Mouse (Mus musculus) heart, postnatal 14 days (tissue): ENCODE data around the gene Ndc1. TPM values are rescaled to one million over a fixed set of nuclear protein-coding genes. Genes with fewer than 3 reads are reported as not detected.
A peak's percentile ranks its signal among the peaks of the same experiment; 100 is the strongest.

Experiments used
- DNase-seq, 2 experiments: peaks; one replicate each; pipeline ENCODE4 v3.0.0; 2021 to 2022
- intact Hi-C: fragments of 180-260 bp; cut with DNase I; formaldehyde crosslinking; loops from one replicate; pipeline ENCODE4 v1.15.1; 2025
- microRNA-seq, 2 experiments: library from miRNA; unstranded; fragments of <30 nt; microRNA quantifications; one replicate each; pipeline ENCODE4 v1.2.0; 2021 to 2022
- total RNA-seq, 2 experiments: library from RNA; stranded (reverse); gene quantifications; 2 replicates each; pipeline ENCODE4 v1.2.3; 2021

Ndc1 gene
- total RNA-seq, 2 experiments from 2014 or later: 11.5 to 12.8 TPM

DNA sequence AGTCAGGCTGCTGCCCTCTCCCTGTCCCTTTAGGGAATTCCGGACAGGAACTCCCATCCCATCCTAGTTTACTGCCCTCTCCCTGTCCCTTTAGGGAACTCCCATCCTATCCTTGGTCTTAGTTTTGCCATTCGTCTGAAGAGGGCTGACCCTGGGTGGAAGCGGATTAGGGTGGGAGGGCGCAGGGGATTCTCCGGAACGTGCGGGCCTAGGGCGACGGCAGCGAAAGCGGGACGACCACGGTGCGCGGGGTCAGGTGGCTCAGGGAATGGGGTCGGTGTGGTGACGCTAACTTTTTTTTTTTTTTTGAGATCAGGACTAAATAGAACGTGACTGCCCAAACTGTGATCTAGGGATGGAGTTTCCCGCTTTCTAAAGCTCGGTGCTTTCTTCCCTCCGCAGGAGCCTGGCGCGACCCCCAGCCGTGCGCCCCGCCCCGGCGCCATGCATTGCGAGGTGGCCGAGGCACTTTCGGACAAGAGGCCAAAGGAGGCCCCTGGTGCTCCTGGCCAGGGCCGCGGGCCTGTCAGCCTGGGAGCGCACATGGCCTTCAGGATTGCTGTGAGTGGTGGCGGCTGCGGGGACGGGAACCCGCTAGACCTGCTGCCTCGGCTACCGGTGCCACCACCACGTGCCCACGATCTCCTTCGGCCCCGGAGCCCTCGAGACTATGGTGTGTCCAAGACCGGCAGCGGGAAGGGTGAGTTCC is 67.8 kb downstream of the Ndc1 start:
- no peak for DNase-seq
- intact Hi-C loops: no loop called here

DNA sequence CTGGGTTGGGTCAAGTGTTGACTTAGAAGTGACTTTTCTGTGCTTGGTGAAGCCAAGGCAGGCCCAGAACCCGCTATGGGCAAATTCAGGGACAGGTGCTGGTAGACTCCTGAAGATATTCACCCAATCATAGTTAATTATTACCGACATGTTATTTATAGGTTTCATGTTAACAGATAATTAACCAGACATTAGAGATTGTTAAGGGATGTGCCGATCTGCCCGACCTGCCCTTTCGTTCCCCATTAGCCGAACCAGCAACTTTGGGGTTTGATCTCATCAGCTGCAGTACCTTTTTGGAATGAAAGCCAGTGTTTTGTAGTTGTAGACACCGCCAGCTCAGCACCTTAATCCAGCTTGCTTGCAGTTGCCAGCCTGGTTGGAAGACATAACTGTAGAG is 68.9 kb downstream of the Ndc1 start:
- no peak for DNase-seq
- intact Hi-C loops: no loop called here

DNA sequence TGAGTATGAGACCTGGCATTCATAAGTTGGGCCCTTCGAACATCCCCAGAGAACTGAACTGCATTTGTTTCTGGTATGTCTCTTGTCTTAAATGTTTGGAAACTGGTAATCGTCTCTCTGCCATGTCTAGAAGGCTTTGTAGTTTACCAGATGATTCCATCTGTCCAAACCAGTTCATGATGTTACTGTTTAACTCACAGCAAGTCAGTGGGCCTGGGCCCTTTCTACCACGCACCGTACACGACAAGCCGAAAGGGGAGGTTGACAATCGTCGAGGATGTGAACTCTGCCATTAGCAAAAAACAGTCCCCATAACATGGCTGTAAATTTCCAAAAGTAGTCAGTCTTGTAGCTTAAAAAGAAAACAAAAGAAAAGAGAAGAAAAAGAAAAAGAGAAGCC is 71.2 kb downstream of the Ndc1 start:
- DNase-seq: no peak
- intact Hi-C loops: no loop called here

DNA sequence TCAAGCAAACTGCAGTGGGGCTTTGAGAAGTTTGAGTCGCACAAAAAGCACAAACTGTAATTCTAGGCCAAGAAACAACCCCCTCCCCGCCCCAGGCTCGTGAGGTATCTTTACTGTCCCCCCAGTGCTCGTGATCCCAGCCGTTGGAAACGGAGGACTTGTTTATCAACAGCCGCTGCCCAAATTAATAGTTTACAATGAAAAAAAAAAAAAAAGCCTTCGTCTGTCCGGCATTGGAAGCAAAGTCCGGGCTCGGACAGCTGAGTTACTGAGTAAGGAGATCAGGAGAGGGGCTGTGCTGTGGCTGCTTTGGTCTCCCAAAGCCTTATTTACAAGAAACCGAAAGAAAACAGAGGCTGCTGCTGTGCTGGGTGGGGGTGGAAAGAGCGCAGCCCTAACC is 72.7 kb downstream of the Ndc1 start:
- no peak for DNase-seq
- intact Hi-C loops: no loop called here

DNA sequence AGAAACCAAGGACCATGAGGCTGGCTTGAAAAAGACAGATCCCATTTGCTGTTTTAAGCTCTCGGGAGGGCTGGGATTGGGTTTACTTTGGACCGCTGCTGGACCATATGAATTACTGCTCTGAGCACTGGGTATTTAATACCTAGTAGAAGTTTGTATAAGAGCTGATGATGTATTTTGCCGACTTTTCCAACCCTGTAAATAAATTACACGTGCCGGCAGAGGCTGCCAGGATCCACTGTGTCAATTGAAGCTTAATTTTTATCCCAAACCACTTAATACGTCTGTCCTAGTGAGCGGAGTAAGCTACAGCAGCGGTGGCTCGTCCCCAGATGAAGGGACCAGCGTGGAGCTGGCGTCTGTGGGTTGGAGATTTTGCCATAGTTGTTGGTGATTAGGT is 74.7 kb downstream of the Ndc1 start:
- DNase-seq: no peak
- intact Hi-C loops: no loop called here

DNA sequence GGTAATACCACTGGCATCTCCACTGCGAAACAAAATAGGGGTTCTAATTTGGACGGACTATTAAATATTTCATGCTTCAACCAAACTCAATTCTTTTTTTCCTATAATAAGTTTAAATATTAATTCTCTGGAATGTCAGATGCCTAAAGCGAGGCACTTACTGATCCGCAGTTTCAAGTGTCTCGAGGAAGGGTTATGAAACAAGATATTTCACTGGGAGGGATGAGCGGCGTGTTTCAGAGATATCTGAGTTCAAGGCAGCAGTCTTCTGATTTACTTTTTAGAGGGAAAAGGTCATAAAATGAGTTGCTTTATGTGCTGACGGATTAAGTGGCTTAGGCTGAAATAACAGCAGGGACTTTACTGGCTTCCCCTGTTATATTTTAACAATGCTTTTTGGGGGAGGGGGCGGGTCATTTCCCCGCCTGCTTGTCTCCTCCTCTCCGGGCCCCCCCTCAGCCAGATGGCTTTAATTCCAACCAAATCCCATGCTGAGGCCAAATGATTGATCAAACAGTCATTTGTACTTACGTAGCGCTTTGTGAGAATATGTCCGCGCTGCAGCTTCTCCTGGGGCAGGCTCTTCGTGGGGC is 75.4 kb downstream of the Ndc1 start:
- no peak for DNase-seq
- intact Hi-C loops: no loop called here

DNA sequence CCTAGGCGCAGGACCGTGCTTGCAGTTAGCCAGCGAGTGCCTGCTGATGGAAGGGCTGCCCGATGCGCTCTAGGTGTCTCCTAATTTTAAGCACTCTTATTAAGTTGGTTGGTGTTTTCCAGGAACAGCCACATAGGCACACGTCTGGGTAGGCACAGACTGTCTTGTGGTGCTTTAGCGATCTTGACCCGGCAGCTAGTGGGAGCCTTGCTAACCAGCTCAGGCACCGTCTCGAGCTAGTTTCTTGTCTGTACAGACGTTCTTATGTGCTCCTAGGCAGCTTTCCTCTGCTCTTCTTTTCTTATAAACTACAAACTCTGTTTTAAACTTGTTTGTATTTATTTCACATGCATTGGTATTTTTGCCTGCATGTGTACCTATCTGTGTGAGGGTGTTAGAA is 76.0 kb downstream of the Ndc1 start:
- DNase-seq: no peak
- intact Hi-C loops: no loop called here

DNA sequence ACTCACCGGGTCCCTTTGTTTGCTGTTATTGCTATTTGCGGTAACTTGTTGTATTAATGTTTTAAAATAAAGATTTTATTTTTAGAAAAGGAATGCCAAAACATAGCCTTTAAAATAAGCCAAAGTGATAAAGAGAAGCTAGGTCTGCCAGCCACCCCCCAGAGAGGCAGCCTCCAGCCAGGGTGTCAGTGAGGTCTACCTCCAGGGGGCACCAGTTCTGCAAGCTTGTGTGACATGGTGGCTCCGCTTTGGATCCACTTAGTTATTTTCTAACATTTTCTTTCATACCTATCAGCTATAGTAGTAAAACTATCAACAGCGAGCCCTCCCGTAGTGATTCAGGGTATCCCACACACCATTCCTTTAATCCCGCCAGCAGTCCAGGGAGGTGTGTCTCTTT is 80.9 kb downstream of the Ndc1 start:
- DNase-seq: peak in 1 of 2 experiments; percentile 17
- intact Hi-C loops: no loop called here

DNA sequence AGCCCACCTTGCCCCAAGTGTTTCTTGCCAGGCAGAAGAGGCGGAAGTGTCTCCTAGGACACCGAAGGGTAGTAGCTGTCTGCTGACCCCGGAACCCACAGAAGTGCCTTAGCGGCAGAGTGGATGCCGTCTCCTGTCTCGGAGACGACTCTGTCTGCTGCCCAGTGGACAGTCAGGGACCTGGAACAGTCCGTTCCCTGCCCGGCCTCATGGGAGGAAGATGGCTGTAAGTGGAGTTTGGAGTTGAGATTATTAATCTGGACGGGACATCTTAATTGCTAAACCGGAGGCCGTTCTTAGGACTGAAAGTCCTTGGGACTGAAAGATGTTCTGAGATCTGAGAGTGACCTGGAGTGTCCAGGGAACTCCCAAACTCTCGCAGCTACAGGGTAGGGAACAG is 81.9 kb downstream of the Ndc1 start:
- intact Hi-C loops: no loop called here
- DNase-seq: no peak

DNA sequence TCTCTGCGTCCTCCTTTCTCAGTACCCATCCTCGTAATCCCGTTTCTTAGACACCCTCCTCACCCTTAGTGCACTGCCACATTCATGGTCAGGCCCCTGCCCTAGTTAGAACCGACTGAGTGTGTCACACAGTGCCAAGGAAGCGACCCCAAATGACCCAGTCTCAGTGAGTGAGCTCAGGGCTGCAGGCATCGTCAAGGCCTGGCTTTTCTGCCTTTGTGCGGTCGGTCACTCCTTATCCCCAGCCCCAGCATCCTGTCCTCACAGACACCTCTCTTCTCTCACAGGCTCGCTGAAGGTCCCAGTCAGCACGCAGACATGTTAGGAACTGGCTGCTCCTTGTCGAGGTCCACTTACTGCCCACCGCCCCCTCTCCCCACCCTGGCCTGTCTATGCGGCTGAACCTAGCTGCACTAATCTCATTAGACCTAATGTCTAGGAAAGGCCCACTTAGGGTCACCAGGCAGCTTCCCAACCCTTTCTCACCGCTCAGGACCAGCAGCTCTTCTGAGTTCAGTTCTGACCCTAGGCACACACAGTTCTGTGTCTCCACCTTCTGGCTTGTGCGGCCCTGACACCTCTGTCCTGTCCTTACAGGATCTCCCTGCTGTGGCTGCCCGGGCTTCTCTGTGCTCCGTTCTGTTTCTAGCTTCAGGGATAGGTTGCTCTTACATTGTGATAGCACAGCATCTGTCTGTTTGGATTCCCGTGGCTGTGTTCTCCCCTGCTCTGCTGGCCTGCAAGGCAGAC is 84.9 kb downstream of the Ndc1 start:
- no peak for DNase-seq
- intact Hi-C loops: no loop called here

DNA sequence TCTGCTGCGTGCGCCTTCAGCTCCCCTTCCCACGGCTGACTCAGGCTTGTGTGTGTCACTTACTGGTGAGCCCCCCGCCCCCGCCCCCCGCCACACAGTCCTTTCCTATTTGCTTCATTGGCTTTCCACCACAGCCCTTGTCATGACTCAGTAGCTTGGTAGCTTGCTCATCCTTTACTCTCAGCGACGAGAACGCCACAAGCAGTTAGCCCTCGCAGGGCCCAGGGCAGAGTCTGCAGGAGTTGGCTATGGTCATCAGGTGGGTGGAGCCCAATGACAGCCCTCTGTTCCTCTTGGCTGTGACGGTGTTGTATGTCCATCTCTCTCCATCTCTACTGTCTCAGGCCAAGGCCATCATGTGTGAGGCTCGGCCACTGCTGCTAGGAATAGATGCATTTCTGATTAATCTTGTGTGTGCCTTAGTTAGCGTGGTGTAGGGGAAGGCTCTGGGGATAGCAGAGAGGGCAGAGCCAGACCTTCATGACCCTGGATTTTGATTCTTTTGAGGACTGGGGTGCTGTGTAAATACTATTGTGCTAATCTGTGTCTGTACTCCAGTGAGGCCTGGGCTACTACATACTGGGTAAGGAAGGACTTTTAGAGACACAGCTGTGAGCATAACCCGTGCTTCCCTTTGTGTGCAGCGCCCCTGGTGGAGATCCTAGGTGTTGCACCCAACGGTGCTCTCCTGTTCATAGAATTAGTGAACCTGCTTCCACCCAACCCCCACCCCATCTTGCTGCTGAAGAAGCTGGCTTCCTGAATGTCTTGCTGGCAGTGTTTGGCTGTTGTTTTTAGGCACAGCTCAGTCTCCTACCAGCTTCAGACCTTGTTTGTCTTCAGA is 85.8 kb downstream of the Ndc1 start:
- DNase-seq: peak; percentile 79 to 90
- intact Hi-C loops: no loop called here

DNA sequence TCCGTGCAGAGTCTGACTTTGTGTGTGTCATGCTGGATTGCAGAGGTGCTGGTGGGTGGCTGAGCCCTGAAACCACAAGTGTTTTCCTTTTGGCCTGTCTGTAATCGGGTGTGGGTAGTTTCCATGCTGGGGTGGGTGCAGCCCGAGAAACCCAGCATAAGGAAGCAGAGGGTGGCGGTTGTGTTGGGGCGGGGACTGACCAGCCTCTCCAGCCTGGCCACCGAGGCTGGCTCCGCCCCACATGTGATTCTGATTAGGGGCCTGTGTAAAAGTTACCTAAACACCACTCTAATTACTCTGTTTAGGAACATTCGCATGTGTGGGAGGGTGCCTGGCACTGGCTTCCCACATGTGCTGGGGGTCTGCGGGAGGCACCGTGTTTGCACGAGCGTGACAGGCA is 90.0 kb downstream of the Ndc1 start:
- intact Hi-C loops: no loop called here
- no peak for DNase-seq

DNA sequence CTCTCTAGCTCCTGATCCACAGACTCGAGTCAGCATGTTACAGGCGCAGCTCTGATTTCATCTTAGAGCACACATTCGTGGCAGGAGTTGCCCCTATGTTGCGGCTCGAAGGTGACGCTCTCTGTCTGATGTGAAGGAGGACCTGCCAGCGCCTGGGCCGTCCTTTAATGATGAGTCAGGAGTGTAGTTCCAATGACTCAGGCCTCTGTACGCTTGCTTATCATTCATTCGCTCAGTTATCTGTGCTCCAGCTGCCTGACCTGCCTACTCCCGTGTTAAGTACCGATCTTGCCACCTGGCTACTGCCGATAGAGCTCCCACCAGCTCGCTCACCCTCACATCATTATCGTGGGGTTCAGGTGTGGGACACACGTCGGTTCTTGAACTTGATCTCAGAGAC is 91.3 kb downstream of the Ndc1 start:
- intact Hi-C loops: no loop called here
- no peak for DNase-seq

DNA sequence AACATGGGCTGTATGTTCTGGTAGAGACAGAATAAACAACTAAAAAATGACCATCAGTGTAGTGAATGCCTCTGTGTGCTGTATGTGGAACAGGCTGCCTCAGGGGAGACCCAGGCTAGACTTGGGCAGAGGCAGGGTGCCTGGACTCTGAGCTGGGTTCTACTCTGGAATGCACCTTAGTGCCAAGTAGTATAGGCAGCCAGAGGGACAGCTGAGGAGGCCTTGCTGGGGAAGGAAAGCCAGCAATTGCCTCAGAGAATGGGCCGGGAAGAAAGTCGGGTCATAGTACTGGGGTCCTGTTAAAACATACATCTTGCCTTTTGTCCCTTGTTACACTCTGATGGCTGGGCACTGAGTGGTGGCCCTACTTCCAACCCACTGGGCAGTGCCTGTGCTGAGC is 91.9 kb downstream of the Ndc1 start:
- DNase-seq: no peak
- intact Hi-C loops: no loop called here

DNA sequence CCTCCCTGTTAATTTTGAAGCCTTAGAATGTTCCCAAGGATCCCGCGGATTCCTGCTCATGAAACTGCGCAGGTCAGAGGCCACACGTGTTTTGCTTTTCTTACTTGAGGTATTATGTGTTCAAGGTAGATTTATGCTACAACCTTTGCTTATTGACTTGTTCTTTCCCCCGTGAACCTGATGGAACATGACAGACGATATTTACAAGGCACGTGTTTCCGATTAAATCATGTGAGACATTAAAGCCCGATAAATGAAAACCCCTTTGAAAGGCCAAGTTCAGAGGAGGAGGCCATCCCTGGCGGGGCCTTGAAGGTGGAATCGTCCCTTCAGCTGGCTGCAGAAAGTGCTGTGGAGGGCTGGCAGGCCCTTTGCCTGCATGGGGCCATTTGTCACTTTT is 92.9 kb downstream of the Ndc1 start:
- DNase-seq: no peak
- intact Hi-C loops: no loop called here

Small RNA genes lying within 50 kb of the gene (microRNA-seq; reads per million reads assigned to microRNA genes)
- 0 to 0.12 reads per million in 2 experiments for gene Gm24804

Other genes with a start within 250 kb of the Ndc1 start
- 100 to 1,000 TPM; 149 to 155 TPM for gene Tmem59, start 189.4 kb upstream of the Ndc1 start, total RNA-seq
- gene Tceanc2, start 188.7 kb upstream of the Ndc1 start, total RNA-seq: 10 to 100 TPM; 11.8 to 12.5 TPM
- gene Ldlrad1, start 158.6 kb upstream of the Ndc1 start, total RNA-seq: under 1 TPM in 1 of 2 experiments, not detected in 1; 0.33 TPM
- 10 to 100 TPM; 11.1 to 14.1 TPM for gene Lrrc42, start 114.3 kb upstream of the Ndc1 start, total RNA-seq
- 10 to 100 TPM; 14.6 TPM for gene Hspb11, start 114.2 kb upstream of the Ndc1 start, total RNA-seq
- under 1 TPM in 1 of 2 experiments, not detected in 1; 0.12 TPM for gene Dio1, start 60.6 kb upstream of the Ndc1 start, total RNA-seq
- 10 to 100 TPM; 22.3 to 25.3 TPM for gene Yipf1, start 53.4 kb upstream of the Ndc1 start, total RNA-seq
- under 1 TPM; 0.17 to 0.31 TPM for gene Glis1, start 66.8 kb downstream of the Ndc1 start, total RNA-seq